Mouse (Mus musculus) cerebellum, adult 11-12 months (tissue): ENCODE data around the gene Nat8f7.
A peak's percentile ranks its signal among the peaks of the same experiment; 100 is the strongest.
"Not testable (repeated sequence)": the region's sequence is repeated elsewhere in the genome, so short reads cannot be mapped to it uniquely, and the experiment has no call there.

ENCODE experiments used
- DNase-seq: peaks from one replicate; pipeline ENCODE4 v3.0.0; 2022

The Nat8f7 gene

GRCm38 (mm10) chr6:85713105-85713504 lies at the start of gene Nat8f7:
Nat8f7 (minus strand) TSS chr6:85713205.
- DNase-seq, result not testable (repeated sequence)

- not testable (repeated sequence) for DNase-seq
Measured at GRCm38 (mm10) chr6:85762678-85763077, 49.7 kb upstream of the Nat8f7 start.

- not testable (repeated sequence) for DNase-seq
Measured at GRCm38 (mm10) chr6:85755705-85756249, 42.8 kb upstream of the Nat8f7 start.

- DNase-seq, result not testable (repeated sequence)
Measured at GRCm38 (mm10) chr6:85709607-85710006, 3.4 kb downstream of the Nat8f7 start.

- DNase-seq, result peak; percentile 32
Measured at GRCm38 (mm10) chr6:85709206-85709605, 3.8 kb downstream of the Nat8f7 start.

- DNase-seq, result not testable (repeated sequence)
Measured at GRCm38 (mm10) chr6:85701943-85702342, 11.1 kb downstream of the Nat8f7 start.
